Mouse (Mus musculus): ENCODE results near the gene 1700042G07Rik.

Gene 1700042G07Rik

GRCm38 (mm10) chr4:116162142-116162541 is 11.0 kb upstream of the 1700042G07Rik start:
- no peak for DNase-seq (ENCODE audit: low read depth, low spot score)

GRCm38 (mm10) chr4:116164759-116165554 is 8.2 kb upstream of the 1700042G07Rik start:
- DNase-seq (ENCODE audit: low read depth, low spot score) = no peak

GRCm38 (mm10) chr4:116165708-116166407 is 7.3 kb upstream of the 1700042G07Rik start:
- no peak for DNase-seq (ENCODE audit: low read depth, low spot score)

GRCm38 (mm10) chr4:116167404-116167803 is 5.8 kb upstream of the 1700042G07Rik start, which contains the start of gene Tspan1:
Tspan1 (minus strand) TSS chr4:116167601.
- no peak for DNase-seq (ENCODE audit: low read depth, low spot score)

GRCm38 (mm10) chr4:116168617-116169352 is 4.4 kb upstream of the 1700042G07Rik start:
- peak; percentile 67 for DNase-seq (ENCODE audit: low read depth, low spot score)

- DNase-seq (ENCODE audit: low read depth, low spot score) = no peak
Observed at GRCm38 (mm10) chr4:116169353-116169672, 3.9 kb upstream of the 1700042G07Rik start.

- no peak for DNase-seq (ENCODE audit: low read depth, low spot score)
Observed at GRCm38 (mm10) chr4:116173752-116174151, 580 bp downstream of the 1700042G07Rik start.

GRCm38 (mm10) chr4:116174466-116175116 is 1.4 kb downstream of the 1700042G07Rik start:
- DNase-seq (ENCODE audit: low read depth, low spot score) = no peak

GRCm38 (mm10) chr4:116175136-116175535 is 2.0 kb downstream of the 1700042G07Rik start:
- DNase-seq (ENCODE audit: low read depth, low spot score) = no peak

GRCm38 (mm10) chr4:116175711-116176542 is 2.8 kb downstream of the 1700042G07Rik start:
- DNase-seq (ENCODE audit: low read depth, low spot score) = no peak

- peak; percentile 59 for DNase-seq (ENCODE audit: low read depth, low spot score)
Observed at GRCm38 (mm10) chr4:116176543-116176988, 3.4 kb downstream of the 1700042G07Rik start.

- DNase-seq (ENCODE audit: low read depth, low spot score) = no peak
Observed at GRCm38 (mm10) chr4:116177140-116177539, 4.0 kb downstream of the 1700042G07Rik start.

- no peak for DNase-seq (ENCODE audit: low read depth, low spot score)
Observed at GRCm38 (mm10) chr4:116182079-116182478, 8.9 kb downstream of the 1700042G07Rik start.

GRCm38 (mm10) chr4:116182745-116183144 is 9.6 kb downstream of the 1700042G07Rik start:
- no peak for DNase-seq (ENCODE audit: low read depth, low spot score)

GRCm38 (mm10) chr4:116185083-116185482 is 11.9 kb downstream of the 1700042G07Rik start:
- no peak for DNase-seq (ENCODE audit: low read depth, low spot score)

- no peak for DNase-seq (ENCODE audit: low read depth, low spot score)
Observed at GRCm38 (mm10) chr4:116192286-116192835, 19.2 kb downstream of the 1700042G07Rik start.

GRCm38 (mm10) chr4:116193583-116194383 is 20.6 kb downstream of the 1700042G07Rik start:
- DNase-seq (ENCODE audit: low read depth, low spot score) = no peak

GRCm38 (mm10) chr4:116198422-116198821 is 25.2 kb downstream of the 1700042G07Rik start:
- no peak for DNase-seq (ENCODE audit: low read depth, low spot score)

GRCm38 (mm10) chr4:116204422-116204821 is 31.2 kb downstream of the 1700042G07Rik start:
- DNase-seq (ENCODE audit: low read depth, low spot score) = no peak

- no peak for DNase-seq (ENCODE audit: low read depth, low spot score)
Observed at GRCm38 (mm10) chr4:116206531-116206930, 33.4 kb downstream of the 1700042G07Rik start.
